Mouse (Mus musculus) right cerebral cortex, postnatal 10 days (tissue): ENCODE measurements around the gene Ptprn.
"Not testable (repeated sequence)": the region's sequence is repeated elsewhere in the genome, so short reads cannot be mapped to it uniquely, and the experiment has no call there.

ENCODE experiments used
- DNase-seq, 2 experiments: peaks; one replicate each; pipeline ENCODE4 v3.0.0; 2021; ENCODE audit warnings: low spot score in 2 of 2

Ptprn gene

DNA sequence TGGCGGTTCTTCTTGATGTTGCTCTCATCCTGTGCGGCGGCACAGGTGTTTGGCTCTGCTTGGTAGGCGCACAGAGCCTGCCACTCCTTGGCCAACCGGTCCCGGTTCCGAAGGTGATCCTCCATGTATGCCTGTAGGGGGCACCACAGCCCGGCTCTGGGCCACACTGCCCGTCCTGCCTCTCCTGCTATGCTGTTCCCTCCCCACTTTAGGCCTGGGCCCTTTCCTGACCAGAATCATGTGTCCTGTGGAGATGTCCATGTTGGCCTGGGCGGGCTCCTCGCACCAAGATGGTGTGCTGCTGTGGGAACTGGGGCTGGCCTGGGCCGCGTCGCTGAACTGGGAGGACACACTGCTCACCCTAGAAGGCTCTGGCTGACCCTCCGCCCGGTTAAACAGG, 11.3 kb downstream of the Ptprn start:
- no peak for DNase-seq

DNA sequence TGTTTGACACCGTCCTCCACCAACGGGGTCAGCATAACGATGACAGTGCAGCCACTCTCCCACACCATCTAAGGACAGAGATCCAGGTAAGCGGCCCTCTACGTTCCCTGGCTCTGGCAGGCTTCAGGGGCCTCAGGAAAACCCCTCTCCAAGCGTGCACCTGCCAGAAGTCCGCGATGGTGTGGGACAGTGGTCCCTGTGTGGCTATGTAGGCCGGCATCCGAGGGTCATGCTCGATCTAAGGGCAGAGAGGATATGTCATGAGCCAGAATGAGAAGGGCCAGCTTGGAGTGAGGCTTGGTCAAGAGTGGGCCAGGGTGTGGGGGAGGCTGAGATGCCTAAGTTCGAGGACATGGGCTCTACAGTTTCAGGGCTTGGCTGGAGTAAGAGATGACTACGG, 12.0 kb downstream of the Ptprn start:
- no peak for DNase-seq

GRCm38 (mm10) chr1:75251112-75251970, 13.0 kb downstream of the Ptprn start:
- peak; percentile 76 to 78 for DNase-seq

GRCm38 (mm10) chr1:75250498-75250897, 13.8 kb downstream of the Ptprn start:
- peak in 1 of 2 experiments; percentile 34 for DNase-seq

- peak in 1 of 2 experiments; percentile 52 for DNase-seq
Measured at GRCm38 (mm10) chr1:75248041-75248772, 16.1 kb downstream of the Ptprn start.

GRCm38 (mm10) chr1:75247071-75247930, 17.0 kb downstream of the Ptprn start:
- peak in 1 of 2 experiments; percentile 38 for DNase-seq

GRCm38 (mm10) chr1:75244836-75245235, 19.5 kb downstream of the Ptprn start:
- DNase-seq: peak; percentile 73 to 76

DNA sequence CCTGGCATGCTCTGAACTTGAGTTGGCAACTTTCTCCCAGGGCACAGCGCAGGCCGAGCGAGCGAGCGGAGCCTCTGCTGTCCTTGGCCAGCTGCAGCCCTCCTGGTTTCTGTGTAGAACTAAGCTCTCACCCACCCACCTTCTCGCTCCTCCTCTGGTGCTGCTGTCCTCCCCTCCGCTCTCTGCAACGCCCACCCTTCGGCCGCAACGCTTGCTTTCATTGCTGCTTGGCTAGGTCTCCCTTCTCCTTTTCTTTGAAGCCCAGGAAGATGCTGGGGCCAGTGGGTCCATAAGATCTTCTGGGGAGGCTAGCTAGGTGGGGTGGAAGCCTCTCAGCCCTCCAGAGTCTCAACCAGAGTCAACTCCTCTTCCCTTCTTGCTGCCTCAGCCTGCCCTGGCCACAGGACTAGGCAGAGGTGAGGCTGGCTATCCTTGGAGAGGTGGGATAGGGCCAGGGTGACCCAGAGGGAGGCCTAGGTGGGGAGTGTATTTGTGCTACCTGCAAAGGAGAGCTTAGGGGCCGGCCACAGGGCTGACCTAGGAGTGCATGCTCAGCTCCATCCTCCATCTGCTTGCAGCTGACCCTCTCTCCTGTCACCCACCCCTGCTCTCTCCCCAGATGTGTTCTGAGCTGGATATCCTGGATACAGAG, 20.0 kb downstream of the Ptprn start:
- DNase-seq: no peak

GRCm38 (mm10) chr1:75243411-75243810, 20.9 kb downstream of the Ptprn start:
- no peak for DNase-seq

- no peak for DNase-seq
Measured at GRCm38 (mm10) chr1:75239591-75239990, 24.7 kb downstream of the Ptprn start.

- peak; percentile 88 to 90 for DNase-seq
Measured at GRCm38 (mm10) chr1:75236117-75237050, 27.9 kb downstream of the Ptprn start, which contains the start of gene Dnajb2. Gene Dnajb2, plus strand, starts transcription at chr1:75236406.

DNA sequence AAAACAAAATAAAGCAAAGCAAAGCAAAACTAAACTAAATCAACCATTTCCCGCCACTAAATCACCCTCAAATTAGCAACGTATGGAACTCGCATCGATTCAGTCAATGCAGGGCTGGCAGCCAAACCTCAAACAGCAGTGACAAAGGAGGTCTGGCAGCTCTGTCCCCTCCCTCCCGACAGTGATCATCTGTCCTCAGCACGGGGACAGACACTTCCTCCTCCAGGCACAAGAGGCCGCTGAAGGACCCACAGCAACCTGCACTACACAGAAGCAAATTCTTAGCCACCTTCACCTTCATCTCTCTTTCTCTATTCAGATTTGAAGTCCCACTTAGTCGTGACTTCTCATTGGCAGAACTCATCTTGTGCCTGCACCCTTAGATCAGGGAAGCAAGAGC, 29.7 kb downstream of the Ptprn start:
- peak; percentile 82 to 89 for DNase-seq

DNA sequence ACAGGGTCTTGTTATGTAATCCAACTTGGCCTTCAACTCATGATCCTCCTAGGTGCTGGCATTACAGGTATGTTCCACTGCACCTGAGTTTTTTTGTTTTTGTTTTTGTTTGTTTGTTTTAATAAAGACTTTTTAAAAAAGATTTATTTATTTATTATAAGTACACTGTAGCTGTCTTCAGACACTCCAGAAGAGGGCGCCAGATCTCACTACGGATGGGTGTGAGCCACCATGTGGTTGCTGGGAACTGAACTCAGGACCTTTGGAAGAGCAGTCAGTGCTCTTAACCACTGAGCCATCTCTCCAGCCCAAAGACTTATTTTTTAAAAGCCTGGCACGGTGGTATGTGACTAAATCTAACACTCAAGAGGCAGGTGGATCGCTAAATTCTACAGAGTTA, 31.8 kb downstream of the Ptprn start:
- not testable (repeated sequence) for DNase-seq

- no peak for DNase-seq
Measured at GRCm38 (mm10) chr1:75231664-75232152, 32.6 kb downstream of the Ptprn start, which contains the start of gene A630095N17Rik. Gene A630095N17Rik, minus strand, starts transcription at chr1:75232102.

DNA sequence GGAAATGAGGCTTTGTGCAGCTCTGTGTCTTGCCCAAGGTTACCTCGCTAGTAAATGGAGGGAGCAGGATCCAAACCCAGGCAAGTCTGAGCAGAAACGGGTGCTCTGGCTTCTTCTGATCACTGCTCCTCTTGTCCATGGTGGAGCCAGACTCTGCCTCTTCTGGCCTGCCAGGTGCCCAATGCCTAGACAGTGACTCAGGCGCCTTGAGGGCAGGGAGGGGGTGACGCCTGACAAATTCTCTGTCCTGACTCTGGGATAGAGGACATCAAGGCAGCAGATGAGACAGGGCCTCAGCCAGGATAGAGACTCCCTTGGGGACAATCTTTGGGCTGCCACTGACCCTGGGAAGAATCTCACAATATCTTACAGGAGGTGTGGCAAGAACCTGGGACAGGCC, 33.1 kb downstream of the Ptprn start:
- DNase-seq: no peak

GRCm38 (mm10) chr1:75230335-75230994, 33.8 kb downstream of the Ptprn start:
- no peak for DNase-seq

GRCm38 (mm10) chr1:75229158-75229557, 35.1 kb downstream of the Ptprn start:
- no peak for DNase-seq

GRCm38 (mm10) chr1:75227653-75228052, 36.6 kb downstream of the Ptprn start:
- peak in 1 of 2 experiments; percentile 13 for DNase-seq

DNA sequence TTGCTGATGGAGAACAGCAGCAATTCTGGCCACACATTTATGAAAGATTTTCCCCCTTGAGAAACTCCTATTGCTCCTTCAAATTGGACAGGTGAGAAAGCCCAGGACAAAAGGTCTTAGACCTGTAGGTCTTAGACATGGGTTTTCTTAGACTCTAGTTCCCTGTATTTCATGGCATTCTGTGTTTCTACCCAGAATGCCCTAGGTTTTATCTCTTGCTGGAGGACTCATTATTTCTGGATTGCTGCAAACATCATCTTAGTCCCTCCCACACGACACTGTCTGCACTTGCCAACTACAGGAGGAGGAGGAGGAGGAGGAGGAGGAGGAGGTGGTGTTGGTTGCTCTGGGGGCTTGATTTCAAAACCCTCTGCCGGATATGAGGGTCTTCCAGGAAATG, 38.2 kb downstream of the Ptprn start:
- DNase-seq: no peak
